Mouse (Mus musculus) intestine, postnatal 0 days (tissue): Measurements from ENCODE around the gene Zfp518b. TPM values are rescaled to one million over a fixed set of nuclear protein-coding genes. Genes with fewer than 3 reads are reported as not detected.

Experiments used
- ATAC-seq: fragments of 200-750 bp; cut with Nextera tagmentation; 2 replicates; pipeline ENCODE4 v1.8.0; 2017; ENCODE audit warnings: mild to moderate bottlenecking, moderate TSS enrichment, moderate library complexity
- H3K27ac ChIP-seq: fragments of 300-500 bp; sonication (generic); 2 replicates; pipeline ENCODE4 v1.5.1; 2014; ENCODE audit warnings: mild to moderate bottlenecking, low read depth, low read length, moderate library complexity
- H3K27me3 ChIP-seq: fragments of 300-500 bp; sonication (generic); replicated peaks from 2 replicates; pipeline ENCODE4 v1.6.1; 2014; ENCODE audit warnings: low read length, mixed read lengths; ENCODE audit not compliant: control insufficient read depth, insufficient read depth
- H3K36me3 ChIP-seq: fragments of 300-500 bp; sonication (generic); 2 replicates; pipeline ENCODE4 v1.6.1; 2014; ENCODE audit warnings: mild to moderate bottlenecking, moderate library complexity; ENCODE audit not compliant: control insufficient read depth, insufficient read depth
- H3K4me1 ChIP-seq: fragments of 300-500 bp; sonication (generic); replicated peaks from 2 replicates; pipeline ENCODE4 v1.6.1; 2014; ENCODE audit warnings: antibody characterized with exemption, low read length, mixed read lengths; ENCODE audit not compliant: control insufficient read depth, insufficient read depth
- H3K4me2 ChIP-seq: fragments of 300-500 bp; sonication (generic); replicated peaks from 2 replicates; pipeline ENCODE4 v1.6.1; 2014; ENCODE audit warnings: low read depth, mild to moderate bottlenecking, moderate library complexity
- H3K4me3 ChIP-seq: fragments of 300-500 bp; sonication (generic); 2 replicates; pipeline ENCODE4 v1.5.1; 2014; ENCODE audit warnings: low read depth, low read length
- H3K9ac ChIP-seq: fragments of 300-500 bp; sonication (generic); 2 replicates; pipeline ENCODE4 v1.6.1; 2014; ENCODE audit warnings: mild to moderate bottlenecking, low read depth, low read length
- H3K9me3 ChIP-seq: fragments of 300-500 bp; sonication (generic); 2 replicates; pipeline ENCODE4 v1.6.1; 2016; ENCODE audit warnings: mixed run types; ENCODE audit not compliant: control insufficient read depth
- CTCF ChIP-seq: sonication (generic); IDR thresholded peaks from 2 replicates; pipeline ENCODE4 v1.5.1; 2016; ENCODE audit warnings: low read depth, mild to moderate bottlenecking, control low read depth, antibody characterized with exemption, moderate library complexity
- WGBS: fragments of 180-500 bp; shearing (Covaris S2); extraction: QIAGEN DNeasy Blood & Tissue Kit; methylation state at CpG from one replicate; pipeline ENCODE4 v1.1.7; 2014; 5-methylcytosine and 5-hydroxymethylcytosine counted together
- polyA plus RNA-seq: library from polyadenylated mRNA; unstranded; fragments of >200 nt; fragmentation: Nextera tagmentation; extraction: Ambion mirVana; gene quantifications from 2 replicates; pipeline ENCODE4 v1.2.1, GENCODE M21; 2015

Zfp518b gene
- polyA plus RNA-seq, 1 experiment from 2014 or later = 2.5 TPM

DNA sequence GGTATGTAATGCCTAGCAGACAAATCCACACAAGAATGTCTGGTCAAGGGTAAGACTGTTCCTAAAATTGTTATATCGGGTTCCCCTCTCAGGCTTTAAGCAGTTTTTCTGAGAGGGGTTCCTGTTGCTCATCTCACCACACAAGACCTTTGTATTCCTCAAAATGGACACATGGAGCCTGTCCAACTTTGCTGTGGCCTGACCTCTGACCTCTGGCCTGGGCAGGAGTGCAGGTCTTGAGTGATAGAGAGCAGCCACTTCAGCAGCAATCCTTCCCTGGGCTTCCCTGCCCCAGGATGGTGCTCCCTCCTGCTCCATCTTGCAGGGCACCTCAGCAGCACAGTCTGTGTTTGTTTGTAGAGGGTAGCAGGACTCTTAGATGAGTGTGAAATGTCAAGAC, 48.9 kb downstream of the Zfp518b start:
- H3K4me3 ChIP-seq = no peak overlapping the region
- no peak overlapping the region for H3K27ac ChIP-seq
- H3K36me3 ChIP-seq = no peaks in the 10 kb centered on the region
- H3K4me2 ChIP-seq = no peak overlapping the region
- 96% methylated on average over 1 of the region's 1 CpGs for WGBS
- H3K4me1 ChIP-seq = no peaks in the 10 kb centered on the region
- no peak overlapping the region for H3K9ac ChIP-seq
- H3K27me3 ChIP-seq = no peaks in the 10 kb centered on the region
- ATAC-seq = no peak
- no peaks in the 10 kb centered on the region for H3K9me3 ChIP-seq
- TF ChIP-seq CTCF = no peak

DNA sequence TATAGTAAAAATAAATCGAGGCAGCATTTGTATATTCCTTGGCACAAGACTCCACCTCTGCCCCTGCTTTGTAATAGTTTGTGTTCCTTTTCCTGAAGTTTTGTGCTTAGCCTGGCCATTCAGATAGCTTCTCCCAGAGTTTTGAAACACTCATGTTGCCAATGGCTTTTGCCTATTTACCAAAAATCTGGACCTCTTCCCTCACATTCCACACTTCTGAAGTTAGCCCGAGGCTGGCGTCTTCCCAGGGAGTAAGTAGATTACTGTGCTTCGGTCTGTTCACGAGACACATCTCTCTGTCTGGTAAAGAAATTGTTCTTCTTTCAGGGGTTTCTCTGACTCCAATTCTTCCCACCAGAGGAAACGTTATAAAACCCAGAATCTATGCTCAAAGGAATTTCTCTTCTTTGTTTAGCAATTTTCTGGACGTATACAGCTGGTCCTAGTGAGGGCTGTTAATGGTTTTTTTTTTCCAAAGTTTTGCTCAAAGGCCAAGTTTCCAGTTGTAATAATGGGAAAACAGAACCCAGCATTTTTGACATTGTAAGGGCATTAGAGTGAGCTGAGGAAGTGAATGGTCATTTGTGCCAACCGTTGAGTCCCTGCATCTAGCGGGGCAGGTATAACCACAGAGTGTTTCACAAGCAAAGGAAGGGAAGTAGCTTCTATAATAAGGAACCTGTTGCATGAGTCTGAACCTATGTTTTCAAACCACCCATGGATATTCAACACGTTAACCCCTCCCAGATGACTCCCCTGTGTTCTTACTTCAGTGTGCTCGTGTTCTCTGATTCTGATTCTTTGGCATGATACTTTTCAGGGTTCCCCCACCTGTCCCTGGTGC, 50.1 kb downstream of the Zfp518b start:
- WGBS = 62% methylated on average over 11 of the region's 11 CpGs

GRCm38 (mm10) chr5:38632463-38633449, 51.9 kb downstream of the Zfp518b start:
- no peak overlapping the region for H3K27ac ChIP-seq
- H3K4me2 ChIP-seq = no peak overlapping the region
- 68% methylated on average over 13 of the region's 13 CpGs for WGBS
- H3K4me1 ChIP-seq = no peaks in the 10 kb centered on the region
- no peaks in the 10 kb centered on the region for H3K36me3 ChIP-seq
- no peak overlapping the region for H3K9ac ChIP-seq
- ATAC-seq = no peak
- no peak overlapping the region for H3K4me3 ChIP-seq
- TF ChIP-seq CTCF = peak; percentile 85
- no peaks in the 10 kb centered on the region for H3K27me3 ChIP-seq
- no peaks in the 10 kb centered on the region for H3K9me3 ChIP-seq

More for the DNA sequence above, 50.1 kb downstream of the Zfp518b start:
- Histone ChIP-seq H3K9ac (no peak overlapping the region), H3K27ac (no peak overlapping the region), H3K36me3 (no peaks in the 10 kb centered on the region), H3K4me3 (no peak overlapping the region), H3K4me1 (no peaks in the 10 kb centered on the region), H3K4me2 (no peak overlapping the region), H3K9me3 (no peaks in the 10 kb centered on the region), H3K27me3 (no peaks in the 10 kb centered on the region)
- ATAC-seq = no peak
- no peak for TF ChIP-seq CTCF

DNA sequence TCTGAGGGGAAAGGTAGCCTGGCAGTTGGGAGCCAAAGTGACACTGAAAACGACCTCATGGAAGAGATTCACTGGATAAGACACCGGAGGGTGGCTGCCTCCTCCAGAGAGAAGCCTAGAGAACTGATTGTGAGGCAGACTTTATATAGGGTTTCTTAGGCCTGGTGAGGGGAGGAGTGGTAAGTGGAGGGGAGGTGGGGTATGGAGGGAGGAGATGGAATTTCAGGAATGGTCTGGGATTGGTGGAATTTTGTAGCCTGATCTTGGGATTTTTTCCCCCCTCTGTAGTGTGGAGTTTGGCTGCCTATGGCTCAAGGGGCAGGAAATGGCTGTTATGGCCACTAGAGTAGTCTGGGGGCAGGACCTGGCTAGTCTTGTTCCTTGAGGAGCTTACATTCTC, 56.6 kb downstream of the Zfp518b start:
- Histone ChIP-seq H3K36me3 (no peaks in the 10 kb centered on the region), H3K4me3 (no peak overlapping the region), H3K9ac (no peak overlapping the region), H3K27ac (no peak overlapping the region), H3K27me3 (no peaks in the 10 kb centered on the region), H3K4me2 (no peak overlapping the region), H3K4me1 (no peaks in the 10 kb centered on the region), H3K9me3 (no peaks in the 10 kb centered on the region)
- no peak for TF ChIP-seq CTCF
- ATAC-seq = no peak
- 38% methylated on average over 2 of the region's 2 CpGs for WGBS

- Histone ChIP-seq H3K4me3 (no peak overlapping the region), H3K4me2 (no peak overlapping the region), H3K36me3 (no peaks in the 10 kb centered on the region), H3K27ac (no peak overlapping the region), H3K9ac (no peak overlapping the region), H3K27me3 (no peaks in the 10 kb centered on the region), H3K4me1 (no peaks in the 10 kb centered on the region), H3K9me3 (no peaks in the 10 kb centered on the region)
- WGBS = 49% methylated on average over 3 of the region's 3 CpGs
- no peak for TF ChIP-seq CTCF
- no peak for ATAC-seq
Observed at GRCm38 (mm10) chr5:38626883-38627282, 57.7 kb downstream of the Zfp518b start.

- Histone ChIP-seq H3K27me3 (no peaks in the 10 kb centered on the region), H3K9ac (no peak overlapping the region), H3K27ac (no peak overlapping the region), H3K9me3 (no peaks in the 10 kb centered on the region), H3K4me2 (no peak overlapping the region), H3K4me3 (no peak overlapping the region), H3K36me3 (no peaks in the 10 kb centered on the region), H3K4me1 (no peaks in the 10 kb centered on the region)
- peak; percentile 61 for TF ChIP-seq CTCF
- no peak for ATAC-seq
- whole genome bisulfite sequencing = 31% methylated on average over 5 of the region's 5 CpGs
Observed at GRCm38 (mm10) chr5:38620783-38621182, 63.8 kb downstream of the Zfp518b start.
